ENCODE assay signal across 11 mouse cellular contexts in genomic region chr13:41113940-41114339, GRCm38 (mm10). TPM values are rescaled to one million over a fixed set of nuclear protein-coding genes. Genes with fewer than 3 reads are reported as not detected.
DNase-seq lines count a peak whose midpoint lies in the region; ATAC-seq lines count a peak whose summit lies in the region.
"Had no signal": no experiment of that assay in that cellular context is flagged by ENCODE, and none has a peak within 500 bp of the region (broad histone marks: within the 10 kb centered on the region; RNA-seq: fewer than 3 reads in every experiment).

Gene Sycp2l, plus strand, starts transcription at chr13:41114307.

- H3K9ac ChIP-seq in kidney, embryonic 15.5 days = no peak within 1 kb of the TSS
- no peak within 1 kb of the TSS for H3K9ac ChIP-seq in embryonic facial prominence, embryonic 12.5 days
- no peak within 1 kb of the TSS for H3K9ac ChIP-seq in intestine, embryonic 14.5 days (ENCODE audit: low read length)
- no peak within 1 kb of the TSS for H3K9ac ChIP-seq in midbrain, embryonic 14.5 days (replicated peaks; ENCODE audit: low read length)

- peak within 1 kb of the TSS; percentile 58 for H3K4me2 ChIP-seq in kidney, embryonic 15.5 days
- H3K4me2 ChIP-seq in embryonic facial prominence, embryonic 12.5 days (replicated peaks) = peak within 1 kb of the TSS; percentile 39
- H3K4me2 ChIP-seq in intestine, embryonic 14.5 days (ENCODE audit: low read length) = peak within 1 kb of the TSS; percentile 42
- peak within 1 kb of the TSS; percentile 15; the same call in 1 of the 2 replicates for H3K4me2 ChIP-seq in midbrain, embryonic 14.5 days (ENCODE audit: low read length)

- no peaks in the 10 kb centered on the region for H3K9me3 ChIP-seq in kidney, embryonic 15.5 days (replicated peaks)
- no peaks in the 10 kb centered on the region for H3K9me3 ChIP-seq in embryonic facial prominence, embryonic 12.5 days
- no peaks in the 10 kb centered on the region for H3K9me3 ChIP-seq in intestine, embryonic 14.5 days (ENCODE audit: control insufficient read depth, low read length)
- H3K9me3 ChIP-seq in midbrain, embryonic 14.5 days (ENCODE audit: control insufficient read depth, low read length) = no peaks in the 10 kb centered on the region

- peaks cover 36% of the 10 kb centered on the region for H3K27me3 ChIP-seq in kidney, embryonic 15.5 days
- H3K27me3 ChIP-seq in embryonic facial prominence, embryonic 12.5 days = peaks cover 25% of the 10 kb centered on the region
- 0 out of 2 replicates have a peak, but pooled peaks cover 12% of the 10 kb centered on the region for H3K27me3 ChIP-seq in intestine, embryonic 14.5 days (replicated peaks; ENCODE audit: control insufficient read depth, insufficient read depth, low read length)
- peaks cover 7% of the 10 kb centered on the region; the same call in 1 of the 2 replicates for H3K27me3 ChIP-seq in midbrain, embryonic 14.5 days (ENCODE audit: control insufficient read depth, insufficient read depth, low read length)

- H3K27ac ChIP-seq in kidney, embryonic 15.5 days = no peak within 1 kb of the TSS
- H3K27ac ChIP-seq in embryonic facial prominence, embryonic 12.5 days = no peak within 1 kb of the TSS
- no peak within 1 kb of the TSS for H3K27ac ChIP-seq in intestine, embryonic 14.5 days (ENCODE audit: low read depth)
- no peak within 1 kb of the TSS for H3K27ac ChIP-seq in midbrain, embryonic 14.5 days (replicated peaks; ENCODE audit: low read depth, low read length)

- no peaks in the 10 kb centered on the region; the same call in 1 of the 2 replicates for H3K4me1 ChIP-seq in kidney, embryonic 15.5 days
- 0 out of 2 replicates have a peak, but pooled peaks cover 2% of the 10 kb centered on the region for H3K4me1 ChIP-seq in embryonic facial prominence, embryonic 12.5 days
- no peaks in the 10 kb centered on the region for H3K4me1 ChIP-seq in intestine, embryonic 14.5 days (replicated peaks; ENCODE audit: control insufficient read depth, insufficient read depth, low read length)
- no peaks in the 10 kb centered on the region for H3K4me1 ChIP-seq in midbrain, embryonic 14.5 days (ENCODE audit: control insufficient read depth, insufficient read depth, low read length)

- H3K4me3 ChIP-seq in kidney, embryonic 15.5 days (replicated peaks) = peak within 1 kb of the TSS; percentile 29
- H3K4me3 ChIP-seq in embryonic facial prominence, embryonic 12.5 days = 0 out of 2 replicates have a peak within 1 kb of the TSS, but pooled peaks have one; percentile 1
- peak within 1 kb of the TSS; percentile 13; the same call in 1 of the 2 replicates for H3K4me3 ChIP-seq in intestine, embryonic 14.5 days (ENCODE audit: low read depth, low read length)
- no peak within 1 kb of the TSS for H3K4me3 ChIP-seq in midbrain, embryonic 14.5 days (replicated peaks; ENCODE audit: low read depth, low read length)

- 24% methylated on average over 14 of the region's 14 CpGs for WGBS in kidney, embryonic 15.5 days
- 19% methylated on average over 14 of the region's 14 CpGs for WGBS in embryonic facial prominence, embryonic 12.5 days
- 20% methylated on average over 14 of the region's 14 CpGs for WGBS in intestine, embryonic 14.5 days
- WGBS in midbrain, embryonic 14.5 days = 35% methylated on average over 14 of the region's 14 CpGs

- H3K36me3 ChIP-seq in kidney, embryonic 15.5 days = no peaks in the 10 kb centered on the region
- no peaks in the 10 kb centered on the region for H3K36me3 ChIP-seq in embryonic facial prominence, embryonic 12.5 days
- no peaks in the 10 kb centered on the region for H3K36me3 ChIP-seq in intestine, embryonic 14.5 days (ENCODE audit: control insufficient read depth, insufficient read depth, low read length)
- H3K36me3 ChIP-seq in midbrain, embryonic 14.5 days (ENCODE audit: control insufficient read depth, insufficient read depth, low read length) = no peaks in the 10 kb centered on the region

- DNase-seq in kidney, adult 18-20 months = no peak
- peak; percentile 61 for DNase-seq in intestine, embryonic 14.5 days (ENCODE audit: low spot score)
- DNase-seq in midbrain, embryonic 14.5 days = no peak
- no peak for DNase-seq in retina, embryonic 14.5 days (ENCODE audit: low spot score)
- no peak for DNase-seq in left cerebral cortex, adult 8-10 months (ENCODE audit: low spot score in 2 of 2)
- no peak for DNase-seq in left cerebral cortex, postnatal 25 days (ENCODE audit: low spot score in 2 of 2)

- intact Hi-C loops in left cerebral cortex, postnatal 25 days (cut with DNase I) = no loop called here

- 0 out of 2 replicates have a peak, but pooled peaks have one; percentile 58 for ATAC-seq in kidney, embryonic 15.5 days (replicated peaks; ENCODE audit: low FRiP score)
- ATAC-seq in embryonic facial prominence, embryonic 12.5 days (ENCODE audit: insufficient number of reproducible peaks, insufficient read depth, low FRiP score, low TSS enrichment) = no peak
- ATAC-seq in intestine, embryonic 14.5 days (replicated peaks; ENCODE audit: low FRiP score, low TSS enrichment, low read depth) = peak; percentile 72; the same call in 1 of the 2 replicates
- ATAC-seq in midbrain, embryonic 14.5 days (ENCODE audit: low FRiP score, low TSS enrichment) = no peak

RNA-seq across cellular contexts. Expression of gene Sycp2l, which starts in this region (rescaled TPM):
- polyA plus RNA-seq in kidney, embryonic 15.5 days (2015; fragmentation: Nextera tagmentation; extraction: Ambion mirVana) = not detected in 2 replicates
- polyA plus RNA-seq in embryonic facial prominence, embryonic 12.5 days (2016; fragmentation: Nextera tagmentation; extraction: Ambion mirVana) = 0.29 TPM in 1 of 2 replicates, not detected in the other
- polyA plus RNA-seq in intestine, embryonic 14.5 days (2014; fragmentation: Nextera tagmentation; extraction: Ambion mirVana) = 0.23 and 0.30 TPM in 2 replicates
- polyA plus RNA-seq in midbrain, embryonic 14.5 days (2014; fragmentation: Nextera tagmentation; extraction: Ambion mirVana) = not detected in 2 replicates
- total RNA-seq in left cerebral cortex, adult 8-10 months (2022) = under 1 TPM in 3 of 4 experiments, not detected in 1; 0.37 to 0.49 (median 0.44) TPM
- total RNA-seq in left cerebral cortex, postnatal 25 days (2021) = under 1 TPM; 0.18 to 0.46 TPM
- total RNA-seq: adrenal gland, postnatal 4 days; MEL had no signal
- polyA plus RNA-seq: spleen, adult 2 months had no signal

Comparison
In these comparisons a context has a peak if more than half of its experiments do, and no peak if none do; other contexts are left out.
1. Peak in ATAC-seq, H3K4me3 ChIP-seq and H3K4me2 ChIP-seq in kidney, embryonic 15.5 days; RNA of the gene not detected or under 1 TPM.
2. Peak in DNase-seq, ATAC-seq, H3K4me3 ChIP-seq and H3K4me2 ChIP-seq in intestine, embryonic 14.5 days; RNA of the gene not detected or under 1 TPM.